21 mouse cellular contexts compared by ENCODE assay signal in genomic region chr12:17034671-17035070, GRCm38 (mm10). TPM values are rescaled to one million over a fixed set of nuclear protein-coding genes. Genes with fewer than 3 reads are reported as not detected.
"Had no signal": no experiment of that assay in that cellular context is flagged by ENCODE, and none has a peak within 500 bp of the region (broad histone marks: within the 10 kb centered on the region; RNA-seq: fewer than 3 reads in every experiment).

No protein-coding gene starts in this region.

- H3K9me3 ChIP-seq: heart, embryonic 13.5 days; heart, embryonic 15.5 days; hindbrain, embryonic 10.5 days; hindbrain, embryonic 12.5 days; intestine, embryonic 15.5 days; limb, embryonic 10.5 days; limb, embryonic 12.5 days had no signal

- H3K4me3 ChIP-seq: heart, adult 2 months; heart, embryonic 13.5 days; heart, embryonic 15.5 days; hindbrain, embryonic 10.5 days; hindbrain, embryonic 12.5 days; intestine, embryonic 15.5 days; layer of hippocampus, adult 2 months; left cerebral cortex, adult 2 months; limb, embryonic 10.5 days; limb, embryonic 12.5 days had no signal

- H3K27me3 ChIP-seq: heart, embryonic 13.5 days; hindbrain, embryonic 12.5 days had no signal

- ATAC-seq: hindbrain, embryonic 16.5 days; inflammation-experienced regulatory T-cells, adult 6 months; intestine, embryonic 15.5 days; intestine, postnatal 0 days had no signal

- H3K36me3 ChIP-seq: heart, embryonic 13.5 days; heart, embryonic 15.5 days; hindbrain, embryonic 10.5 days; hindbrain, embryonic 12.5 days; intestine, embryonic 15.5 days; limb, embryonic 10.5 days; limb, embryonic 12.5 days had no signal

- H3K4me1 ChIP-seq: heart, embryonic 13.5 days; heart, embryonic 15.5 days; intestine, embryonic 15.5 days had no signal

- H3K9ac ChIP-seq: heart, embryonic 13.5 days; heart, embryonic 15.5 days; hindbrain, embryonic 12.5 days; hindbrain, embryonic 14.5 days; intestine, embryonic 15.5 days; limb, embryonic 12.5 days had no signal

- H3K27ac ChIP-seq: heart, adult 2 months; heart, embryonic 13.5 days; heart, embryonic 15.5 days; hindbrain, embryonic 10.5 days; hindbrain, embryonic 12.5 days; hindbrain, embryonic 14.5 days; intestine, embryonic 15.5 days; layer of hippocampus, adult 2 months; limb, embryonic 10.5 days; limb, embryonic 12.5 days had no signal

- H3K4me2 ChIP-seq: heart, embryonic 11.5 days; heart, embryonic 13.5 days; heart, embryonic 15.5 days; hindbrain, embryonic 12.5 days; hindbrain, embryonic 14.5 days; intestine, embryonic 15.5 days; limb, embryonic 12.5 days; liver, embryonic 11.5 days had no signal

- DNase-seq: gastrocnemius, postnatal 14 days; gastrocnemius, postnatal 36 days; heart, adult 11 months; heart, adult 2 months had no signal

RNA-seq across cellular contexts. Expression of gene 2410004P03Rik, which starts 23.1 kb away (rescaled TPM):
- total RNA-seq: gastrocnemius, adult 18-20 months; gastrocnemius, adult 8-10 months; gastrocnemius, postnatal 14 days; gastrocnemius, postnatal 36 days had no signal
- polyA plus RNA-seq: heart, embryonic 13.5 days had no signal
